Mouse (Mus musculus) kidney, adult 9 months (tissue): ENCODE data around the gene Ache.
A peak's percentile ranks its signal among the peaks of the same experiment; 100 is the strongest.
"Not testable (repeated sequence)": the region's sequence is repeated elsewhere in the genome, so short reads cannot be mapped to it uniquely, and the experiment has no call there.

Experiments
- DNase-seq: peaks from one replicate; pipeline ENCODE4 v3.0.0; 2022

Gene Ache

DNA sequence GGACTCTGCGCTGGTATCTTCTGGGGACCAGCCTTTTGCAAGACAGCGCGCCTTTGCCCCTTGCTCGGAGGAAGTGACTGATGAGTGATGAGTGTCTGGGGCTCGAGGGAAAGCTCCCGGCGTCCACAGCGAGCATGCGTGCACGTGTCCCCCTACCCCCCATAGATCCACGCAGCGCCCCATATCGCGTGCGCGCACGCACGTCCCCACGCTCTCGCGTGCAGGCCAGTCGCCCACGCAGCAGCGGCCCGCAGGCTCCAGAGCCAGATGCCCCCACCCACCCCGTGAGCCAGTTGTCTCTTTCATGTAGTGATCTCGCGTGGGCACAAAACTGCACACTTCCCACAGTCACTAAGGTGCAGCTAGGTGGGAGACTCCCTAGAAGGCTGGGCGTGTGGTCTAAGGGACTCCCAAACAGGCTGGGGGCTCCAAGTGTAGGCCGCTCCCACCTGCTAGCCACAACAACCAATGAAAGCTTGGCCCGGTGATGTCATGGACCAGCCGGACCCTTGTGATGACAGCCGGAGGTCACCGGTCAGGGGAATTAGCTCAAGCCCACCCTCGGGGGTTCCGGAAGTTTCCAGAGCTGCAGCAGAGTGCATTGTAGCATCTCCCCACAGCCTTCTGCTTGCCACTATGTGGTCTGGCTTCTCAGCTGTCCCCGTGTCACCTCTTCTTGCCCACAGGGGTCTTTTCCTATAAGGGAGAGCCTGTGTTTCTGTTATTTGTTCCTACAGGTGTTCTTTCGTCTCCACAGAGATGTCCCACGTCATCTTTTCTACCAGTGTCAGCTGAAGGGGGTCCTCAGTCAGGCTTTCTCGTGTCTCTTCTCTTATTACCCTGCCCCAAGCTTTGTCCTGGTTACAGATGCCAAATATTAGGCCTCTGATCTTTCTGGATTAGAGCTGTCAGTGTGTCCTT is at the start of gene Ache:
Ache (plus strand) TSS at position 488 of the 921 bp plus-strand sequence.
- no peak for DNase-seq

GRCm38 (mm10) chr5:137263897-137264720 is 23.2 kb upstream of the Ache start:
- no peak for DNase-seq

DNA sequence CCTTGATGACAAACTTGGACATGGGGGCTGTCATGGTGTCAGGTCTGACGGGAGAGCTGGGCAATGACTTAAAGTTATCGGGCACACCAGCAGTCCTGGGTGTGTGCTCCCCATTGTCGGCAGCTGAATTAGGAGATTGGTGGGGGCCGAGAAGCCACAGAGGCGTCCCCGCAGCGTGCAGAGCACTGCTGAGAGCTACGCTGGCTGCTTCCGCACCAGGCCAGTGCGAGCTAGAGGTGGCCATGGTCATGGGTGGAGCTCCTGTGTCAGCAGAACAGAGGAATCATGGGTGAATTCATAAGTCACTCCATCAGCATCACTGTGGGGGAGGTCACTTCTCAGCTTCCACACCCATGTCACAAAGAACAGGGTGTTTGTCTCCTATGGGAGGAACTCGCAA is 22.5 kb upstream of the Ache start:
- DNase-seq = no peak

DNA sequence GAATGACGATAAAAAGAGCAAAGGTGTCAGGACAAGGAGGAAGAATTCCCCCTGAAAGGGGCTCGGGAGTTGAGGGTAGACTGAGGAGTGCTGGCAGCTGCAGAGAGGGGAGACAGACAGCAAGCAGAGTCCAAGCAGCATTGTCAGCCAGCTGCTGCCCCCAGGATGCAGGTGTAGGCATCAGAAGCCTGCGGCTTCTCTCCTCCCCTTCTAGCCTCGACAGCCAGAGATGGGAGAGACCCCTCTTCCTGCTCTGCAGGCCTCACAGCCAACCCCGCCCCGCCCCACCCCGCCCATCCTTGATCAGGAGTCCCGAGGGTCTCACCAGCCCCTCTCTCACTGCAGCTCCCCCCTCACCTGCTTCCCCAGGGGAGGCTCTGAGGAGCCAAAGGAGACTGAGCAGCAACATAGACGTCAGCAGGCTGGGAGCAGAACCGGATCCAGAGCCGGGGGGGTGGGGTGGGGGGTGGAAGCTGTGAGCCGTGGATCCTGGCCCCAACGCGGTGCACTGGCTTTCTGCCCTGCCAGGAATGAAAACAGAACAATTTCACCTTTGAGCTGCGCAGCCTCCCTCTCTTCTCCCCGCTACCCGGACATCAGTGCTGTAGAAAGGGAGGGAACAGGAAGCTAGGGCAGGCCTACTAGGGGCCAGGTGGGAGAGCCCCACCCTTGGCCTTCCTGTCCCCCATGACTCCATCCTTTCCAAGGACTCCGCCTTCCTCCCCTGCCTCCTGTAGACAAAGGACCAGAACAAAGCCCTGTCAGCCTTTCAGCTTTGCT is 19.0 kb upstream of the Ache start:
- no peak for DNase-seq

DNA sequence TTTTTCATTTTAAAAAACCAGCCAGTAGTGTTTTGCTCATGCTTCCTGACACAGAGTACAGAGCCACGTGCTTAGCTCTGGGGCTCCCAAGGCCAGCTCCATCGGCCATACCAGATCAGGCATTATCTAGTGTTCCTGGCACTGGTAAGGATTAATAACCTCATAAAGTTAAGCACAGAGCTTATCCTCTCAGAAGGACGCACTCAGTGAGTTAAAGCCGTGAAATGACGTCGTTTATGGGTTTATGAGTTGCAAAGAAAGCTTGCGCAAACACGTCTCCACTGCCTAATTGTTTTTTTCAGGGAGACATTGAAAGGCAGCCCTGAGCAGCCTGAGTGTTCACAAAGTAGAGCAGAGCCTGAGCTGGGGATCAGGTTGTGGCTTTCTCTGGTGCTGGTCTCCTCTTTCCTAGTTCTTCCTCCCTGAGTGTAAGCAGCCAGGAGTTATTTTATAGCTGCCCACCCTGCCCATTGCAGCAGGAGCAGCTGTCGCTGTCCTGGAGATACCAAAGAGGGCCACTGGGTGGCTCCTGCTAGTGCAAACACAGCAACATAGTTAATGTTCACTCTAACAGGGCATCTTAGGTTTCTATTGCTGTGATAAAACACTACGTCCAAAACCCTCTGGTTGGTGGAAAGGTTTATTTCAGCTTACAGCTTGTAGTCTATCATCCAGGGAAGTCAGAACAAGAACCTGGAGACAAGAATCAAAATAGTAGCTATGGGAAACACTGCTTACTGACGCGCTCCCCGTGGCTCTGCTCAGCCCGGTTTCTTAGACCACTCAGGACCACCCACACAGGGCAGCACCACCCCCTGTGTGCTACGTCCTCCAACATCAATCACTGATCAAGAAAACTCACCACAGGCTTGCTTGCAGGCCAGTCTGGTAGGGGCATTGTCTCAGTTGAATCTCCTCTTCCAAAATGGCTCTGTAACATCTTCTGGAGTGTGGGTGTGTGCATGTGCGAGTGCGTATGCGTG is 9.7 kb upstream of the Ache start:
- no peak for DNase-seq

- not testable (repeated sequence) for DNase-seq
Observed at GRCm38 (mm10) chr5:137284411-137284810, 2.9 kb upstream of the Ache start.

DNA sequence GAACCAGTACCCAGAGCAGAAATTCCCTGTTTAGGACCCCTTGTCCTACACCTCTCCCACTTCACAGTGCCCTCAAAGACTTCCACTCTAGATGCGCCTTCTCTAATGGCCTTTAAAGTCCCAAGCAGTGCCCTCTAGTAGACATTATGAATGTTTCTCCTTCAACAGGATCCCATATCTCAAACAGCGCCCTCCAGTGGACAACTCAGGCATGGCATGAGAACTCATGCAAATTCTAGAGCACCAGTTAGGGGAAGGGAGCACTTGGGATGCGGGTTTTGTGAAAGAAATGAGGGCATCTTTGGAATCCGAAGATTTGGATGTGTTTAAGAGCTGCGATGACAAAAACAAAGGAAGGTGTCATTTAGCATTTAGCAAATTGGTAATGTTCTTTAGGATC is 2.3 kb upstream of the Ache start:
- no peak for DNase-seq

DNA sequence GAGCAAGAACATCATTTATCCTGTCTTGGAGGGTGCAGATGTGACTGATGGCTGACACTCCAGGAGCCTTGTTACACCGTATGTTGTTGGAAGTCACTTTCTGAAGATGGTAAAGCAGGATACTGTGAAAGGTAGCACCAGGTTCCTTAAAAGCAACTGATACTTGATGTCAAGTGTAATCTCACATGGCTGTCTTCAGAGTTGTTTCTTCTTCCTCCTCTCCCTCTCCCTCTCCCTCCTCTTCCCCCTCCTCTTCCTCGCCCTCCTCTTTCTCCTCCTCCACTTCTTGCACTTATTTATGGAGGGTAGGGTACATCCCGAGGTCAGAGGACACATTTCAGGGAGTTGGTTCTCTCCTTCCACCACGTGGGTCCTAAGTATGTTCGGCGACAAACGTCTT is 1.3 kb upstream of the Ache start:
- no peak for DNase-seq

GRCm38 (mm10) chr5:137286655-137287031 is 676 bp upstream of the Ache start:
- DNase-seq = peak; percentile 88

GRCm38 (mm10) chr5:137287953-137288743 is 829 bp downstream of the Ache start:
- DNase-seq = no peak

DNA sequence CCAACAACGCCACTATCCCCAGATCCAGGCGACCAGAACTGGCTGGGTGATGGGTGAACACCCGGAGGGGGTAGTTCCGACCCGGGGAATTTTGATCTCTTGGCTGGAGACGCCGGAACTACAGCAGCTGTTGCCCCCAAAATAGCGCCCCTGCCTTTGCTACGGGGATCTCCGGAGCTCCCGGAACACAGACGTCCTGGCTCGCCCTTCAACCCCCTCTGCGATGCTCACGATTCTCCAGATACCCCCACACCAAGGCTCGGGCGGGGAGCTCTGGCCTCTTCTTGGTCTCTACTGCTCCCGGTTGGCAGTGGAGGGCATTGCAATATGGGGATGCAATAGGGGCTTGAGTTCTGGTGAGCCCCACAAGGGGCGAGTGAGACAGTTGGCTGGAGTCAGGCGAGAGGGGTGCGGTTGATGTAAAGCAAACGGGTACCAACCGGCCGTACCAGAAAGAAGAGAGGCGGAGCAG is 1.7 kb downstream of the Ache start:
- no peak for DNase-seq

- DNase-seq = no peak
Observed at GRCm38 (mm10) chr5:137289591-137290365, 2.5 kb downstream of the Ache start.

DNA sequence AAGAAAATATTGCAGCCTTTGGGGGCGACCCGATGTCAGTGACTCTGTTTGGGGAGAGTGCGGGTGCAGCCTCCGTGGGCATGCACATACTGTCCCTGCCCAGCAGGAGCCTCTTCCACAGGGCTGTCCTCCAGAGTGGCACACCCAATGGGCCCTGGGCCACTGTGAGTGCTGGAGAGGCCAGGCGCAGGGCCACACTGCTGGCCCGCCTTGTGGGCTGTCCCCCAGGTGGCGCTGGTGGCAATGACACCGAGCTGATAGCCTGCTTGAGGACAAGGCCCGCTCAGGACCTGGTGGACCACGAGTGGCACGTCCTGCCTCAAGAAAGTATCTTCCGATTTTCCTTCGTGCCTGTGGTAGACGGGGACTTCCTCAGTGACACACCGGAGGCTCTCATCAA is 3.4 kb downstream of the Ache start:
- DNase-seq = peak; percentile 70

DNA sequence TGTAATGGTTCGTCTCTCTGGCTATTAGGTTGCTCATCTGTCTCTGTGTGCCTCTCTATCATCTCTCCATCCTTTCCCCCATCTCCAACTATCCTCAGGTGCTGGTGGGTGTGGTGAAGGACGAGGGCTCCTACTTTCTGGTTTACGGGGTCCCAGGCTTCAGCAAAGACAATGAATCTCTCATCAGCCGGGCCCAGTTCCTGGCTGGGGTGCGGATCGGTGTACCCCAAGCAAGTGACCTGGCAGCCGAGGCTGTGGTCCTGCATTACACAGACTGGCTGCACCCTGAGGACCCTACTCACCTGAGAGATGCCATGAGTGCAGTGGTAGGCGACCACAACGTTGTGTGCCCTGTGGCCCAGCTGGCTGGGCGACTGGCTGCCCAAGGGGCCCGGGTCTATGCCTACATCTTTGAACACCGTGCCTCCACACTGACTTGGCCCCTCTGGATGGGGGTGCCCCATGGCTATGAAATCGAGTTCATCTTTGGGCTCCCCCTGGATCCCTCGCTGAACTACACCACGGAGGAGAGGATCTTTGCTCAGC is 4.1 kb downstream of the Ache start:
- no peak for DNase-seq

- DNase-seq = peak; percentile 92
Observed at GRCm38 (mm10) chr5:137293282-137293681, 6.0 kb downstream of the Ache start.

GRCm38 (mm10) chr5:137293839-137294743 is 6.8 kb downstream of the Ache start, which contains the start of gene Ufsp1:
Gene Ufsp1, plus strand, starts transcription at chr5:137294629.
- peak; percentile 98 for DNase-seq

GRCm38 (mm10) chr5:137294744-137295093 is 7.4 kb downstream of the Ache start:
- no peak for DNase-seq

DNA sequence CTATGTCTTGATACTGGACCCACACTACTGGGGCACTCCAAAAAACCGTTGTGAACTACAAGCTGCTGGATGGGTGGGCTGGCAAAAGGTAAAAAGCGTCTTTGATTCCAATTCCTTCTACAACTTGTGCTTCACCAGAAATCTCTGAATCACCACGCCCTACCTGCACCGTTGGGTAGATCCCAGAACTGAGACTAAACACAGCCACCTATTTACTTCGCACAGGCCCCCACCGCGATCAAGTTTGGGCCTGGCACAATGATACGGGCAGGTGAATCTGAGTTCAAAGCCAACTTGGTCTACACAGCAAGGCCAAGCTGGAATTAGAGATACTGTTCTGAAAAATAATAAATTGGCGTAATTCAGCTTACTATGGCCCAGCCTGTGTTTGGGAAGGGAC is 8.0 kb downstream of the Ache start:
- DNase-seq = no peak

DNA sequence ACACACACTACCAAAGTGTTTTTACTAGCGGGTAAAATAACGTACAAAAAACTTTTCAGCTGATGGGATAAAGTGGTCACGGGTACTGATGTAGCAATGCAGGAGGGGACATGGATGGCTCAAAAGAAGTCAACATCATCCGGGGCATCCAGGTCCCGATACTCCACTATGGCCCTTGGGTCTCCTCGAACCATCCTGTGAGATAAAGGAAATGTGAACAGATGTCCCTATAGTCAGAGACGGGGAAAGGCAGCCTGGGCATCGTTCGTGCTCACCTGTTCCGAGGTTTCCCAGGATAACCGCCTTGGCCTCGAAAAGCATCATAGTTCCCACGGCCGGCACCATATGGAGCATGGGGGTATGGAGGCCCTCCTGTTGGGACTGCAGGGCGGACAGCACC is 8.4 kb downstream of the Ache start:
- DNase-seq = no peak
